Mouse (Mus musculus) testis, adult 2 months (tissue): Measurements from ENCODE around the gene B4galnt3. TPM values are rescaled to one million over a fixed set of nuclear protein-coding genes. Genes with fewer than 3 reads are reported as not detected.

ENCODE experiments used
- H3K27ac ChIP-seq: fragments of 200-500 bp; 2 replicates; pipeline ENCODE4 v1.5.1; 2012; ENCODE audit warnings: low read depth, low read length; ENCODE audit not compliant: control insufficient read depth, insufficient read depth
- H3K27me3 ChIP-seq: fragments of 200-500 bp; 2 replicates; pipeline ENCODE4 v1.6.1; 2012; ENCODE audit warnings: mild to moderate bottlenecking, low read length, moderate library complexity; ENCODE audit not compliant: control insufficient read depth, insufficient read depth
- H3K36me3 ChIP-seq: fragments of 200-500 bp; 2 replicates; pipeline ENCODE4 v1.6.1; 2012; ENCODE audit warnings: mild to moderate bottlenecking, low read length; ENCODE audit not compliant: control insufficient read depth, insufficient read depth
- H3K4me1 ChIP-seq: fragments of 200-500 bp; 2 replicates; pipeline ENCODE4 v1.6.1; 2012; ENCODE audit warnings: low read length; ENCODE audit not compliant: control insufficient read depth, insufficient read depth
- H3K4me3 ChIP-seq: fragments of 200-500 bp; 2 replicates; pipeline ENCODE4 v1.5.1; 2012; ENCODE audit warnings: low read depth, mild to moderate bottlenecking, low read length, moderate library complexity, mixed read lengths; ENCODE audit not compliant: control insufficient read depth
- CTCF ChIP-seq: fragments of 200-500 bp; IDR thresholded peaks from 2 replicates; pipeline ENCODE4 v1.5.1; 2012; ENCODE audit warnings: low read depth, mild to moderate bottlenecking, inconsistent platforms, low read length, moderate library complexity; ENCODE audit not compliant: control insufficient read depth, insufficient read depth, insufficient replicate concordance
- POLR2A ChIP-seq: fragments of 200-500 bp; IDR thresholded peaks from 2 replicates; pipeline ENCODE4 v1.6.1; 2012; ENCODE audit warnings: low read depth, mild to moderate bottlenecking, inconsistent platforms, low read length, moderate library complexity; ENCODE audit not compliant: control insufficient read depth
- polyA plus RNA-seq: library from polyadenylated mRNA; depleted of rRNA; stranded (reverse); fragments of >200 nt; gene quantifications from 2 replicates; pipeline ENCODE4 v1.2.3, GENCODE M21; 2012

Gene B4galnt3
- polyA plus RNA-seq, 1 experiment, result 8.2 TPM

- H3K4me3 ChIP-seq, result no peak overlapping the region
- H3K27me3 ChIP-seq, result no peaks in the 10 kb centered on the region
- H3K27ac ChIP-seq, result no peak overlapping the region
- TF ChIP-seq CTCF (no peak), POLR2A (no peak)
- H3K36me3 ChIP-seq, result no peaks in the 10 kb centered on the region
- H3K4me1 ChIP-seq, result no peaks in the 10 kb centered on the region
Observed at GRCm38 (mm10) chr6:120175650-120176049, 118.7 kb downstream of the B4galnt3 start.

GRCm38 (mm10) chr6:120174602-120175115 lies 119.7 kb downstream of the B4galnt3 start:
- Histone ChIP-seq H3K27ac (no peak overlapping the region), H3K4me1 (no peaks in the 10 kb centered on the region), H3K4me3 (no peak overlapping the region), H3K36me3 (no peaks in the 10 kb centered on the region), H3K27me3 (no peaks in the 10 kb centered on the region)
- TF ChIP-seq CTCF (no peak), POLR2A (no peak)

- no peaks in the 10 kb centered on the region for H3K36me3 ChIP-seq
- no peak overlapping the region for H3K27ac ChIP-seq
- H3K4me1 ChIP-seq, result no peaks in the 10 kb centered on the region
- TF ChIP-seq POLR2A, result no peak
- no peaks in the 10 kb centered on the region for H3K27me3 ChIP-seq
- H3K4me3 ChIP-seq, result no peak overlapping the region
Observed at GRCm38 (mm10) chr6:120174028-120174601, 120.2 kb downstream of the B4galnt3 start.

GRCm38 (mm10) chr6:120172294-120173017 lies 121.9 kb downstream of the B4galnt3 start:
- no peaks in the 10 kb centered on the region for H3K36me3 ChIP-seq
- H3K27ac ChIP-seq, result no peak overlapping the region
- no peaks in the 10 kb centered on the region for H3K4me1 ChIP-seq
- H3K4me3 ChIP-seq, result no peak overlapping the region
- TF ChIP-seq CTCF (no peak), POLR2A (no peak)
- no peaks in the 10 kb centered on the region for H3K27me3 ChIP-seq

- Histone ChIP-seq H3K27me3 (no peaks in the 10 kb centered on the region), H3K27ac (no peak overlapping the region), H3K4me1 (no peaks in the 10 kb centered on the region), H3K4me3 (no peak overlapping the region), H3K36me3 (no peaks in the 10 kb centered on the region)
- no peak for TF ChIP-seq POLR2A
- no peak for TF ChIP-seq CTCF
Observed at GRCm38 (mm10) chr6:120167574-120167973, 126.8 kb downstream of the B4galnt3 start.

- TF ChIP-seq CTCF (no peak), POLR2A (no peak)
- H3K4me1 ChIP-seq, result no peaks in the 10 kb centered on the region
- H3K4me3 ChIP-seq, result no peak overlapping the region
- no peaks in the 10 kb centered on the region for H3K27me3 ChIP-seq
- no peak overlapping the region for H3K27ac ChIP-seq
- H3K36me3 ChIP-seq, result no peaks in the 10 kb centered on the region
Observed at GRCm38 (mm10) chr6:120164765-120165164, 129.6 kb downstream of the B4galnt3 start.

GRCm38 (mm10) chr6:120162928-120163327 lies 131.4 kb downstream of the B4galnt3 start:
- Histone ChIP-seq H3K4me3 (no peak overlapping the region), H3K27me3 (no peaks in the 10 kb centered on the region), H3K27ac (no peak overlapping the region), H3K4me1 (peaks cover 3% of the 10 kb centered on the region; the same call in 1 of the 2 replicates), H3K36me3 (no peaks in the 10 kb centered on the region)
- no peak for TF ChIP-seq CTCF
- TF ChIP-seq POLR2A, result no peak
